Mouse (Mus musculus): ENCODE measurements at regions not wholly inside any gene's neighbourhood (a gene's known extent, or its start where the extent isn't known, plus 50 kb on each side); places are given as distances from the start of the nearest gene placed in this dataset.

GRCm38 (mm10) chr12:90607894-90608293 is 130.3 kb downstream of the Dio2 start:
- Histone ChIP-seq H3K9ac (ENCODE audit: low read depth, low read length) (no peak overlapping the region), H3K4me1 (ENCODE audit: control insufficient read depth, insufficient read depth, low read length) (no peaks in the 10 kb centered on the region), H3K4me3 (no peak overlapping the region), H3K36me3 (ENCODE audit: control insufficient read depth, insufficient read depth, low read length) (no peaks in the 10 kb centered on the region), H3K79me2 (replicated peaks; ENCODE audit: control insufficient read depth, insufficient read depth, low read length) (no peaks in the 10 kb centered on the region), H3K27ac (no peak overlapping the region), H3K27me3 (ENCODE audit: control insufficient read depth, insufficient read depth, low read length) (no peaks in the 10 kb centered on the region)
- TF ChIP-seq EP300 (IDR thresholded peaks at IDR 0.05; ENCODE audit: insufficient read depth, low read depth, low read length) (no peak), POLR2A (IDR thresholded peaks at IDR 0.05; ENCODE audit: insufficient read depth, low read depth, low read length) (no peak), CTCF (IDR thresholded peaks at IDR 0.05) (no peak)
- intact Hi-C loops (cut with DNase I), result no loop called here
- WGBS, result 62% methylated on average over 6 of the region's 6 CpGs
- no peak for DNase-seq

GRCm38 (mm10) chr12:90580006-90580405 is 158.2 kb downstream of the Dio2 start:
- intact Hi-C loops (cut with DNase I), result no loop called here
- H3K27me3 ChIP-seq (ENCODE audit: control insufficient read depth, insufficient read depth, low read length), result no peaks in the 10 kb centered on the region
- DNase-seq, result no peak
- H3K4me3 ChIP-seq, result no peak overlapping the region
- H3K27ac ChIP-seq, result no peak overlapping the region
- H3K4me1 ChIP-seq (ENCODE audit: control insufficient read depth, insufficient read depth, low read length), result no peaks in the 10 kb centered on the region
- no peak overlapping the region for H3K9ac ChIP-seq (ENCODE audit: low read depth, low read length)
- 79% methylated on average over 3 of the region's 3 CpGs for WGBS
- no peaks in the 10 kb centered on the region for H3K79me2 ChIP-seq (replicated peaks; ENCODE audit: control insufficient read depth, insufficient read depth, low read length)
- TF ChIP-seq CTCF (IDR thresholded peaks at IDR 0.05), result no peak
- no peak for TF ChIP-seq POLR2A (IDR thresholded peaks at IDR 0.05; ENCODE audit: insufficient read depth, low read depth, low read length)
- no peak for TF ChIP-seq EP300 (IDR thresholded peaks at IDR 0.05; ENCODE audit: insufficient read depth, low read depth, low read length)
- no peaks in the 10 kb centered on the region for H3K36me3 ChIP-seq (ENCODE audit: control insufficient read depth, insufficient read depth, low read length)

GRCm38 (mm10) chr12:90576103-90576502 is 162.1 kb downstream of the Dio2 start:
- intact Hi-C loops (cut with DNase I), result no loop called here

GRCm38 (mm10) chr12:90571907-90572306 is 166.3 kb downstream of the Dio2 start:
- H3K9ac ChIP-seq (ENCODE audit: low read depth, low read length), result no peak overlapping the region
- 89% methylated on average over 5 of the region's 5 CpGs for WGBS
- intact Hi-C loops (cut with DNase I), result no loop called here
- no peaks in the 10 kb centered on the region for H3K79me2 ChIP-seq (replicated peaks; ENCODE audit: control insufficient read depth, insufficient read depth, low read length)
- DNase-seq, result no peak
- no peaks in the 10 kb centered on the region for H3K4me1 ChIP-seq (ENCODE audit: control insufficient read depth, insufficient read depth, low read length)
- no peaks in the 10 kb centered on the region for H3K27me3 ChIP-seq (ENCODE audit: control insufficient read depth, insufficient read depth, low read length)
- no peak for TF ChIP-seq CTCF (IDR thresholded peaks at IDR 0.05)
- no peak overlapping the region for H3K27ac ChIP-seq
- no peak overlapping the region for H3K4me3 ChIP-seq
- H3K36me3 ChIP-seq (ENCODE audit: control insufficient read depth, insufficient read depth, low read length), result no peaks in the 10 kb centered on the region

More at GRCm38 (mm10) chr12:90576103-90576502, 162.1 kb downstream of the Dio2 start:
- Histone ChIP-seq H3K4me1 (ENCODE audit: control insufficient read depth, insufficient read depth, low read length) (no peaks in the 10 kb centered on the region), H3K27ac (no peak overlapping the region), H3K4me3 (no peak overlapping the region), H3K79me2 (replicated peaks; ENCODE audit: control insufficient read depth, insufficient read depth, low read length) (no peaks in the 10 kb centered on the region), H3K36me3 (ENCODE audit: control insufficient read depth, insufficient read depth, low read length) (no peaks in the 10 kb centered on the region), H3K27me3 (ENCODE audit: control insufficient read depth, insufficient read depth, low read length) (no peaks in the 10 kb centered on the region), H3K9ac (ENCODE audit: low read depth, low read length) (no peak overlapping the region)
- no peak for TF ChIP-seq POLR2A (IDR thresholded peaks at IDR 0.05; ENCODE audit: insufficient read depth, low read depth, low read length)
- no peak for TF ChIP-seq EP300 (IDR thresholded peaks at IDR 0.05; ENCODE audit: insufficient read depth, low read depth, low read length)
- no peak for TF ChIP-seq CTCF (IDR thresholded peaks at IDR 0.05)
- DNase-seq, result no peak
- 50% methylated on average over 2 of the region's 2 CpGs for WGBS

- no peaks in the 10 kb centered on the region for H3K36me3 ChIP-seq (ENCODE audit: control insufficient read depth, insufficient read depth, low read length)
- TF ChIP-seq POLR2A (IDR thresholded peaks at IDR 0.05; ENCODE audit: insufficient read depth, low read depth, low read length), result no peak
- TF ChIP-seq CTCF (IDR thresholded peaks at IDR 0.05), result no peak
- TF ChIP-seq EP300 (IDR thresholded peaks at IDR 0.05; ENCODE audit: insufficient read depth, low read depth, low read length), result no peak
- DNase-seq, result no peak
- no peaks in the 10 kb centered on the region for H3K4me1 ChIP-seq (ENCODE audit: control insufficient read depth, insufficient read depth, low read length)
- no peak overlapping the region for H3K4me3 ChIP-seq
- intact Hi-C loops (cut with DNase I), result no loop called here
- no peak overlapping the region for H3K27ac ChIP-seq
- no peaks in the 10 kb centered on the region for H3K79me2 ChIP-seq (replicated peaks; ENCODE audit: control insufficient read depth, insufficient read depth, low read length)
- no peaks in the 10 kb centered on the region for H3K27me3 ChIP-seq (ENCODE audit: control insufficient read depth, insufficient read depth, low read length)
- H3K9ac ChIP-seq (ENCODE audit: low read depth, low read length), result no peak overlapping the region
- WGBS, result 14% methylated on average over 2 of the region's 2 CpGs
These were observed 166.7 kb downstream of the Dio2 start for GRCm38 (mm10) chr12:90571506-90571905.

- no peaks in the 10 kb centered on the region for H3K4me1 ChIP-seq (ENCODE audit: control insufficient read depth, insufficient read depth, low read length)
- no peak for TF ChIP-seq EP300 (IDR thresholded peaks at IDR 0.05; ENCODE audit: insufficient read depth, low read depth, low read length)
- peak; percentile 53 for TF ChIP-seq CTCF (IDR thresholded peaks at IDR 0.05)
- no peaks in the 10 kb centered on the region for H3K79me2 ChIP-seq (replicated peaks; ENCODE audit: control insufficient read depth, insufficient read depth, low read length)
- intact Hi-C loops (cut with DNase I), result loop anchor here (2.0 to 10.0 kb wide), 2 partner anchors 168 to 748 kb away; partner anchors contain the start of gene Dio2
- no peak overlapping the region for H3K4me3 ChIP-seq
- H3K27me3 ChIP-seq (ENCODE audit: control insufficient read depth, insufficient read depth, low read length), result no peaks in the 10 kb centered on the region
- DNase-seq, result no peak
- H3K9ac ChIP-seq (ENCODE audit: low read depth, low read length), result no peak overlapping the region
- 82% methylated on average over 6 of the region's 6 CpGs for WGBS
- H3K27ac ChIP-seq, result no peak overlapping the region
- H3K36me3 ChIP-seq (ENCODE audit: control insufficient read depth, insufficient read depth, low read length), result no peaks in the 10 kb centered on the region
These were observed 171.9 kb downstream of the Dio2 start for GRCm38 (mm10) chr12:90566349-90566748.

Measured in heart, adult 2 months (tissue).